Mouse (Mus musculus) thymus, adult 2 months (tissue): ENCODE results near the gene Gm6793.

Experiments
- CTCF ChIP-seq: fragments of 200-500 bp; IDR thresholded peaks from 2 replicates; pipeline ENCODE4 v1.5.1; 2012; ENCODE audit warnings: mild to moderate bottlenecking, control low read depth, low read length, moderate library complexity, borderline replicate concordance; ENCODE audit not compliant: control insufficient read depth, poor library complexity, insufficient read depth; ENCODE audit errors: extremely low read depth
- POLR2A ChIP-seq: fragments of 200-500 bp; IDR thresholded peaks from 2 replicates; pipeline ENCODE4 v1.6.1; 2012; ENCODE audit warnings: mild to moderate bottlenecking, low read length, control low read depth, moderate library complexity; ENCODE audit not compliant: control insufficient read depth, poor library complexity, insufficient read depth; ENCODE audit errors: extremely low read depth

- TF ChIP-seq POLR2A (no peak), CTCF (no peak)
These were observed 31.1 kb upstream of the Gm6793 start for GRCm38 (mm10) chr8:112045896-112046295.
